Comparison of ENCODE assay signal across 8 mouse cellular contexts in the genomic region with DNA sequence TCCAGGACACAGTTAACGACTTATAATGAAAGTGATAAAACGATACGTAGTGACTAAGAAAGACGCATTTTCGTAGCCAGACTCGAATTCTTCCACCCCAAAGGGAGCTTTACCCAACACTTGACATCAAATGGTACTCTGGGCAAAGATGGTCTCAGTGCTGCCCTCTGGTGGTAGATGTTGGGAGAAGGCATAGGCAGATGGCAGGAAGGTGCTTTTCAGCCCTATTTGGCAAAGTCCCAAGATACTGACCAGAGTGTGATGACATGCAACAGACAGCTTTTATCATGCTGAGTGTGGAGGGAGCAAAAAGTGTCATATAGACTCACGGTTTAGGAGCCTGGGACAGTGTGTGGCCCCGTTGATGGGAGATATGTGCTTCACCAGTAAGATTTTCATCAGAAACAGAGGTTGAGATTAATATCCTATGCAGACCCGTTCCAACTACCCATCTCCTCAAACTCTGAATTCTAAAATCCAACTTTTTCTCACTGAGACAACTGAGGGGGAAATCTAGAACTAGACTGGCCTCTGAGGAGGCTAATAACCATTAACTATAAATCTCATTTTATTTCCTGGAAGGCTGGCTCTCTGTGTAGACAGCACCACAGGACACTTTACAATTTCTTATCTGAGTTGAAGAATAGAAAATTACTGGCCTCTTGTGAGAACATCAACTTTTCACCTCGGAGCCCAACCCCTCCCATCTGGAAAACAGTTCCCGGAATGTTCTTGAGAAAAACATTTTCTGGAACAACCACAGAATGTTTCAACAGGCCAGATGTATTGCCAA. TPM values are rescaled to one million over a fixed set of nuclear protein-coding genes. Genes with fewer than 3 reads are reported as not detected.
DNase-seq lines count a peak whose midpoint lies in the region; ATAC-seq and TF ChIP-seq lines count a peak whose summit lies in the region.

No protein-coding gene starts in this region.

- 59% methylated on average over 11 of the region's 11 CpGs for WGBS in lung, embryonic 16.5 days
- WGBS in small intestine, adult 2 months: 62% methylated on average over 11 of the region's 11 CpGs

- ATAC-seq in lung, embryonic 16.5 days (ENCODE audit: low read depth): peak; percentile 43; the same call in 1 of the 2 replicates

- no peak overlapping the region for H3K9ac ChIP-seq in lung, embryonic 16.5 days (ENCODE audit: low read length)

- H3K4me3 ChIP-seq in cortical plate, adult 2 months (ENCODE audit: insufficient read depth, low read length): no peak overlapping the region
- no peak overlapping the region for H3K4me3 ChIP-seq in lung, embryonic 16.5 days (ENCODE audit: low read length)
- H3K4me3 ChIP-seq in small intestine, adult 2 months (ENCODE audit: low read depth, low read length): no peak overlapping the region

- peak; percentile 92 for DNase-seq in heart, adult 11 months
- DNase-seq in heart, postnatal 25 days (ENCODE audit: low spot score): no peak
- peak; percentile 78 for DNase-seq in B cell, adult 2 months
- DNase-seq in adrenal gland, adult 2 months: peak; percentile 54
- DNase-seq in hindlimb bud, embryonic 11.5 days (ENCODE audit: extremely low spot score, low read depth, low spot score): peak; percentile 50

- H3K27me3 ChIP-seq in lung, embryonic 16.5 days (ENCODE audit: control insufficient read depth, insufficient read depth, low read depth, low read length): no peaks in the 10 kb centered on the region
- H3K27me3 ChIP-seq in small intestine, adult 2 months (ENCODE audit: control insufficient read depth, insufficient read depth, low read length): no peaks in the 10 kb centered on the region

- H3K36me3 ChIP-seq in lung, embryonic 16.5 days (ENCODE audit: control insufficient read depth, insufficient read depth, low read length): no peaks in the 10 kb centered on the region
- no peaks in the 10 kb centered on the region for H3K36me3 ChIP-seq in small intestine, adult 2 months (ENCODE audit: control insufficient read depth, insufficient read depth, low read length)

- intact Hi-C loops in heart, postnatal 25 days (cut with DNase I): loop anchor here (10.0 kb wide), 1 partner anchor 174 kb away; no protein-coding TSS in a partner anchor

- no peak overlapping the region for H3K4me2 ChIP-seq in lung, embryonic 16.5 days (ENCODE audit: low read depth, low read length)

- no peak for TF ChIP-seq POLR2A in cortical plate, adult 2 months (IDR thresholded peaks at IDR 0.05; ENCODE audit: extremely low read depth, insufficient read depth, low read length)
- no peak for TF ChIP-seq POLR2A in small intestine, adult 2 months (IDR thresholded peaks at IDR 0.05; ENCODE audit: low read depth, low read length)

- peaks cover 3% of the 10 kb centered on the region for H3K4me1 ChIP-seq in cortical plate, adult 2 months (ENCODE audit: control insufficient read depth, insufficient read depth, low read length)
- no peaks in the 10 kb centered on the region for H3K4me1 ChIP-seq in lung, embryonic 16.5 days (replicated peaks; ENCODE audit: control insufficient read depth, insufficient read depth, low read length)
- H3K4me1 ChIP-seq in small intestine, adult 2 months (ENCODE audit: control insufficient read depth, insufficient read depth, insufficient read length, low read length): no peaks in the 10 kb centered on the region

- no peaks in the 10 kb centered on the region for H3K9me3 ChIP-seq in lung, embryonic 16.5 days (ENCODE audit: control insufficient read depth, low read length)

- TF ChIP-seq CTCF in cortical plate, adult 2 months (IDR thresholded peaks at IDR 0.05; ENCODE audit: extremely low read depth, insufficient read depth, low read length): peak; percentile 74
- TF ChIP-seq CTCF in small intestine, adult 2 months (IDR thresholded peaks at IDR 0.05; ENCODE audit: extremely low read depth, insufficient read length, insufficient replicate concordance, low read depth, low read length): peak; percentile 62; the same call in 1 of the 2 replicates

- no peak overlapping the region for H3K27ac ChIP-seq in cortical plate, adult 2 months (ENCODE audit: insufficient read depth, low read length)
- no peak overlapping the region for H3K27ac ChIP-seq in lung, embryonic 16.5 days (ENCODE audit: low read length)
- H3K27ac ChIP-seq in small intestine, adult 2 months (ENCODE audit: insufficient read depth, low read depth, low read length): no peak overlapping the region

RNA-seq across cellular contexts. Expression of gene St6galnac5, which starts 23.5 kb away (rescaled TPM):
- not detected for total RNA-seq in heart, postnatal 25 days (2021)
- 1 to 10 TPM in 1 of 2 experiments, under 1 TPM in 1; 0.72 to 1.2 TPM for total RNA-seq in adrenal gland, adult 2 months (2021)
- polyA plus RNA-seq in adrenal gland, adult 2 months (2012; rRNA removed): 0.93 and 2.6 TPM in 2 replicates
- polyA plus RNA-seq in cortical plate, adult 2 months (2012; rRNA removed): 28.7 and 36.7 TPM in 2 replicates
- 0.62 and 1.1 TPM in 2 replicates for polyA plus RNA-seq in lung, embryonic 16.5 days (2015; fragmentation: Nextera tagmentation; extraction: Ambion mirVana)
- polyA plus RNA-seq in small intestine, adult 2 months (2012; rRNA removed): 0.14 and 0.28 TPM in 2 replicates
